In genomic region chr2:157077641-157078058, GRCm38 (mm10) we compare ENCODE assay signal across 8 mouse cellular contexts. TPM values are rescaled to one million over a fixed set of nuclear protein-coding genes. Genes with fewer than 3 reads are reported as not detected.
DNase-seq lines count a peak whose midpoint lies in the region; ATAC-seq lines count a peak whose summit lies in the region.

No protein-coding gene starts in this region.

- peak; percentile 38 to 77 for DNase-seq in urinary bladder, adult 18-20 months (ENCODE audit: low spot score in 2 of 2)
- DNase-seq in urinary bladder, postnatal 10 days (ENCODE audit: low spot score): no peak
- peak; percentile 55 for DNase-seq in liver, embryonic 11.5 days (ENCODE audit: low spot score)

- WGBS in embryonic facial prominence, embryonic 15.5 days: under 1% methylated on average over 15 of the region's 15 CpGs
- WGBS in heart, embryonic 13.5 days: 2% methylated on average over 15 of the region's 15 CpGs
- WGBS in kidney, embryonic 16.5 days: under 1% methylated on average over 15 of the region's 15 CpGs
- 10% methylated on average over 15 of the region's 15 CpGs for WGBS in liver, embryonic 11.5 days
- WGBS in midbrain, embryonic 15.5 days: 0% methylated on average over 15 of the region's 15 CpGs
- WGBS in stomach, embryonic 15.5 days: 3% methylated on average over 15 of the region's 15 CpGs

- H3K9ac ChIP-seq in embryonic facial prominence, embryonic 15.5 days: peak overlapping the region; percentile 95
- H3K9ac ChIP-seq in heart, embryonic 13.5 days: peak overlapping the region; percentile 99
- H3K9ac ChIP-seq in kidney, embryonic 16.5 days (replicated peaks; ENCODE audit: low read length): peak overlapping the region; percentile 98
- peak overlapping the region; percentile 78 for H3K9ac ChIP-seq in liver, embryonic 11.5 days (ENCODE audit: low read depth, low read length)
- peak overlapping the region; percentile 99 for H3K9ac ChIP-seq in midbrain, embryonic 15.5 days
- H3K9ac ChIP-seq in stomach, embryonic 15.5 days: peak overlapping the region; percentile 86

- H3K27me3 ChIP-seq in embryonic facial prominence, embryonic 15.5 days: no peaks in the 10 kb centered on the region
- H3K27me3 ChIP-seq in heart, embryonic 13.5 days (replicated peaks): peaks cover 5% of the 10 kb centered on the region; the same call in 1 of the 2 replicates
- H3K27me3 ChIP-seq in kidney, embryonic 16.5 days (ENCODE audit: insufficient read depth, low read length): no peaks in the 10 kb centered on the region
- H3K27me3 ChIP-seq in liver, embryonic 11.5 days (replicated peaks; ENCODE audit: control insufficient read depth, insufficient read depth, low read length): peaks cover 50% of the 10 kb centered on the region
- no peaks in the 10 kb centered on the region for H3K27me3 ChIP-seq in midbrain, embryonic 15.5 days (replicated peaks)
- H3K27me3 ChIP-seq in stomach, embryonic 15.5 days (replicated peaks): no peaks in the 10 kb centered on the region

- H3K9me3 ChIP-seq in embryonic facial prominence, embryonic 15.5 days (replicated peaks): no peaks in the 10 kb centered on the region
- no peaks in the 10 kb centered on the region for H3K9me3 ChIP-seq in heart, embryonic 13.5 days
- H3K9me3 ChIP-seq in kidney, embryonic 16.5 days (ENCODE audit: low read length): no peaks in the 10 kb centered on the region
- no peaks in the 10 kb centered on the region for H3K9me3 ChIP-seq in liver, embryonic 11.5 days (ENCODE audit: control insufficient read depth, low read length)
- H3K9me3 ChIP-seq in midbrain, embryonic 15.5 days: no peaks in the 10 kb centered on the region
- no peaks in the 10 kb centered on the region for H3K9me3 ChIP-seq in stomach, embryonic 15.5 days

- no peak for ATAC-seq in embryonic facial prominence, embryonic 15.5 days (ENCODE audit: insufficient number of reproducible peaks, low FRiP score, low TSS enrichment, low read depth)
- no peak for ATAC-seq in heart, embryonic 13.5 days (ENCODE audit: extremely low read depth, insufficient number of reproducible peaks, low FRiP score, low TSS enrichment)
- ATAC-seq in kidney, embryonic 16.5 days (ENCODE audit: low FRiP score, low TSS enrichment): peak; percentile 23; the same call in 1 of the 2 replicates
- ATAC-seq in liver, embryonic 11.5 days (replicated peaks; ENCODE audit: low FRiP score): 0 out of 2 replicates have a peak, but pooled peaks have one; percentile 6
- no peak for ATAC-seq in midbrain, embryonic 15.5 days (replicated peaks)
- peak; percentile 12; the same call in 1 of the 2 replicates for ATAC-seq in stomach, embryonic 15.5 days (ENCODE audit: insufficient read depth, low FRiP score, low read depth)

- no peaks in the 10 kb centered on the region for H3K36me3 ChIP-seq in embryonic facial prominence, embryonic 15.5 days
- peaks cover 17% of the 10 kb centered on the region for H3K36me3 ChIP-seq in heart, embryonic 13.5 days
- H3K36me3 ChIP-seq in kidney, embryonic 16.5 days (ENCODE audit: insufficient read depth, low read length): peaks cover 12% of the 10 kb centered on the region; the same call in 1 of the 2 replicates
- H3K36me3 ChIP-seq in liver, embryonic 11.5 days (ENCODE audit: control insufficient read depth, insufficient read depth, low read length): no peaks in the 10 kb centered on the region
- H3K36me3 ChIP-seq in midbrain, embryonic 15.5 days (replicated peaks): no peaks in the 10 kb centered on the region
- no peaks in the 10 kb centered on the region for H3K36me3 ChIP-seq in stomach, embryonic 15.5 days

- H3K4me1 ChIP-seq in embryonic facial prominence, embryonic 15.5 days: peaks cover 56% of the 10 kb centered on the region
- peaks cover 65% of the 10 kb centered on the region for H3K4me1 ChIP-seq in heart, embryonic 13.5 days
- peaks cover 65% of the 10 kb centered on the region for H3K4me1 ChIP-seq in kidney, embryonic 16.5 days (ENCODE audit: insufficient read depth, low read length)
- H3K4me1 ChIP-seq in liver, embryonic 11.5 days (replicated peaks; ENCODE audit: control insufficient read depth, insufficient read depth, low read length): peaks cover 28% of the 10 kb centered on the region
- H3K4me1 ChIP-seq in midbrain, embryonic 15.5 days: peaks cover 59% of the 10 kb centered on the region
- peaks cover 55% of the 10 kb centered on the region for H3K4me1 ChIP-seq in stomach, embryonic 15.5 days

- peak overlapping the region; percentile 88 for H3K4me3 ChIP-seq in embryonic facial prominence, embryonic 15.5 days (replicated peaks)
- H3K4me3 ChIP-seq in heart, embryonic 13.5 days: peak overlapping the region; percentile 94
- peak overlapping the region; percentile 79 for H3K4me3 ChIP-seq in kidney, embryonic 16.5 days (ENCODE audit: low read length)
- peak overlapping the region; percentile 71 for H3K4me3 ChIP-seq in liver, embryonic 11.5 days (ENCODE audit: low read depth, low read length)
- peak overlapping the region; percentile 97 for H3K4me3 ChIP-seq in midbrain, embryonic 15.5 days
- H3K4me3 ChIP-seq in stomach, embryonic 15.5 days (replicated peaks): peak overlapping the region; percentile 85

- H3K4me2 ChIP-seq in embryonic facial prominence, embryonic 15.5 days (replicated peaks): peak overlapping the region; percentile 78
- H3K4me2 ChIP-seq in heart, embryonic 13.5 days: peak overlapping the region; percentile 90
- peak overlapping the region; percentile 93 for H3K4me2 ChIP-seq in kidney, embryonic 16.5 days (replicated peaks; ENCODE audit: low read depth, low read length)
- peak overlapping the region; percentile 81 for H3K4me2 ChIP-seq in liver, embryonic 11.5 days
- H3K4me2 ChIP-seq in midbrain, embryonic 15.5 days: peak overlapping the region; percentile 98
- peak overlapping the region; percentile 79 for H3K4me2 ChIP-seq in stomach, embryonic 15.5 days

- peak overlapping the region; percentile 96 for H3K27ac ChIP-seq in embryonic facial prominence, embryonic 15.5 days (replicated peaks)
- peak overlapping the region; percentile 94 for H3K27ac ChIP-seq in heart, embryonic 13.5 days (replicated peaks)
- H3K27ac ChIP-seq in kidney, embryonic 16.5 days (ENCODE audit: low read length): peak overlapping the region; percentile 99
- H3K27ac ChIP-seq in liver, embryonic 11.5 days (ENCODE audit: low read depth, low read length): peak overlapping the region; percentile 89
- H3K27ac ChIP-seq in midbrain, embryonic 15.5 days: peak overlapping the region; percentile 97
- H3K27ac ChIP-seq in stomach, embryonic 15.5 days: peak overlapping the region; percentile 97

RNA-seq across cellular contexts. Expression of gene Soga1, which starts 1.4 kb away (rescaled TPM):
- 3.5 and 4.4 TPM in 2 replicates for polyA plus RNA-seq in embryonic facial prominence, embryonic 15.5 days (2015; fragmentation: Nextera tagmentation; extraction: Ambion mirVana)
- polyA plus RNA-seq in heart, embryonic 13.5 days (2015; fragmentation: Nextera tagmentation; extraction: Ambion mirVana): 2.6 TPM in 2 replicates
- polyA plus RNA-seq in kidney, embryonic 16.5 days (2015; fragmentation: Nextera tagmentation; extraction: Ambion mirVana): 2.5 and 3.6 TPM in 2 replicates
- polyA plus RNA-seq in liver, embryonic 11.5 days (2014; fragmentation: Nextera tagmentation; extraction: Ambion mirVana): 4.0 and 5.3 TPM in 2 replicates
- 6.8 and 7.1 TPM in 2 replicates for polyA plus RNA-seq in midbrain, embryonic 15.5 days (2015; fragmentation: Nextera tagmentation; extraction: Ambion mirVana)
- 3.6 and 4.2 TPM in 2 replicates for polyA plus RNA-seq in stomach, embryonic 15.5 days (2015; fragmentation: Nextera tagmentation; extraction: Ambion mirVana)

RNA-seq across cellular contexts. Expression of gene Tldc2, which starts 9.2 kb away (rescaled TPM):
- not detected in 2 replicates for polyA plus RNA-seq in embryonic facial prominence, embryonic 15.5 days (2015; fragmentation: Nextera tagmentation; extraction: Ambion mirVana)
- polyA plus RNA-seq in heart, embryonic 13.5 days (2015; fragmentation: Nextera tagmentation; extraction: Ambion mirVana): not detected in 2 replicates
- polyA plus RNA-seq in kidney, embryonic 16.5 days (2015; fragmentation: Nextera tagmentation; extraction: Ambion mirVana): 0.53 and 0.71 TPM in 2 replicates
- not detected in 2 replicates for polyA plus RNA-seq in liver, embryonic 11.5 days (2014; fragmentation: Nextera tagmentation; extraction: Ambion mirVana)
- polyA plus RNA-seq in midbrain, embryonic 15.5 days (2015; fragmentation: Nextera tagmentation; extraction: Ambion mirVana): not detected in 2 replicates
- polyA plus RNA-seq in stomach, embryonic 15.5 days (2015; fragmentation: Nextera tagmentation; extraction: Ambion mirVana): not detected in 2 replicates

RNA-seq across cellular contexts. Expression of gene Samhd1, which starts 57.4 kb away (rescaled TPM):
- 22.7 and 24.0 TPM in 2 replicates for polyA plus RNA-seq in embryonic facial prominence, embryonic 15.5 days (2015; fragmentation: Nextera tagmentation; extraction: Ambion mirVana)
- 15.9 and 16.4 TPM in 2 replicates for polyA plus RNA-seq in heart, embryonic 13.5 days (2015; fragmentation: Nextera tagmentation; extraction: Ambion mirVana)
- 25.9 and 27.1 TPM in 2 replicates for polyA plus RNA-seq in kidney, embryonic 16.5 days (2015; fragmentation: Nextera tagmentation; extraction: Ambion mirVana)
- polyA plus RNA-seq in liver, embryonic 11.5 days (2014; fragmentation: Nextera tagmentation; extraction: Ambion mirVana): 33.1 and 33.2 TPM in 2 replicates
- polyA plus RNA-seq in midbrain, embryonic 15.5 days (2015; fragmentation: Nextera tagmentation; extraction: Ambion mirVana): 9.4 and 9.9 TPM in 2 replicates
- 27.1 and 28.9 TPM in 2 replicates for polyA plus RNA-seq in stomach, embryonic 15.5 days (2015; fragmentation: Nextera tagmentation; extraction: Ambion mirVana)

Comparison
In these comparisons a context has a peak if more than half of its experiments do, and no peak if none do; other contexts are left out.
1. ATAC-seq: peak in kidney, embryonic 16.5 days (single experiment), liver, embryonic 11.5 days (single experiment) and stomach, embryonic 15.5 days (single experiment); none in embryonic facial prominence, embryonic 15.5 days (single experiment), heart, embryonic 13.5 days (single experiment) and midbrain, embryonic 15.5 days (single experiment).
2. Peak in every context shown above with its lines, with median percentiles within 50 percentile points of each other: H3K27ac ChIP-seq, H3K4me2 ChIP-seq, H3K4me3 ChIP-seq and H3K9ac ChIP-seq.